Mouse (Mus musculus): ENCODE measurements around the gene Fmnl2.

- no peak for TF ChIP-seq POLR2A (IDR thresholded peaks at IDR 0.05; ENCODE audit: low read depth, low read length)
- no peak for TF ChIP-seq CTCF (IDR thresholded peaks at IDR 0.05; ENCODE audit: extremely low read depth, insufficient read length, insufficient replicate concordance, low read depth, low read length)
Observed at GRCm38 (mm10) chr2:53105408-53105807, 247.7 kb downstream of the Fmnl2 start.
